Mouse (Mus musculus) right cerebral cortex, postnatal 14 days (tissue): ENCODE results near the gene Tmed2.
A peak's percentile ranks its signal among the peaks of the same experiment; 100 is the strongest.
"Not testable (repeated sequence)": the region's sequence is repeated elsewhere in the genome, so short reads cannot be mapped to it uniquely, and the experiment has no call there.

Experiments used
- DNase-seq: peaks from one replicate; pipeline ENCODE4 v3.0.0; 2022

The Tmed2 gene

GRCm38 (mm10) chr5:124540383-124540786 is at the start of gene Tmed2:
TSS of gene Tmed2 (plus strand) at chr5:124540695.
- peak; percentile 95 for DNase-seq

- no peak for DNase-seq
Observed at GRCm38 (mm10) chr5:124491732-124492131, 48.8 kb upstream of the Tmed2 start.

GRCm38 (mm10) chr5:124492618-124493017 is 47.9 kb upstream of the Tmed2 start:
- no peak for DNase-seq

GRCm38 (mm10) chr5:124493455-124493854 is 47.0 kb upstream of the Tmed2 start:
- no peak for DNase-seq

GRCm38 (mm10) chr5:124495547-124495946 is 44.9 kb upstream of the Tmed2 start:
- peak; percentile 44 for DNase-seq

- DNase-seq, result no peak
Observed at GRCm38 (mm10) chr5:124496614-124497514, 43.6 kb upstream of the Tmed2 start.

GRCm38 (mm10) chr5:124498221-124498876 is 42.1 kb upstream of the Tmed2 start:
- DNase-seq, result peak; percentile 34

GRCm38 (mm10) chr5:124499001-124499400 is 41.5 kb upstream of the Tmed2 start:
- DNase-seq, result no peak

- DNase-seq, result not testable (repeated sequence)
Observed at GRCm38 (mm10) chr5:124500037-124500436, 40.5 kb upstream of the Tmed2 start.

GRCm38 (mm10) chr5:124500573-124500972 is 39.9 kb upstream of the Tmed2 start:
- DNase-seq, result no peak

- no peak for DNase-seq
Observed at GRCm38 (mm10) chr5:124501541-124501940, 39.0 kb upstream of the Tmed2 start.

- peak; percentile 61 for DNase-seq
Observed at GRCm38 (mm10) chr5:124503742-124504141, 36.8 kb upstream of the Tmed2 start.

- DNase-seq, result no peak
Observed at GRCm38 (mm10) chr5:124505235-124505634, 35.3 kb upstream of the Tmed2 start.

- DNase-seq, result no peak
Observed at GRCm38 (mm10) chr5:124506731-124507359, 33.6 kb upstream of the Tmed2 start.

GRCm38 (mm10) chr5:124509200-124509599 is 31.3 kb upstream of the Tmed2 start:
- no peak for DNase-seq

GRCm38 (mm10) chr5:124509742-124510237 is 30.7 kb upstream of the Tmed2 start:
- no peak for DNase-seq

GRCm38 (mm10) chr5:124510536-124511050 is 29.9 kb upstream of the Tmed2 start:
- no peak for DNase-seq

GRCm38 (mm10) chr5:124515789-124516188 is 24.7 kb upstream of the Tmed2 start:
- no peak for DNase-seq

GRCm38 (mm10) chr5:124518648-124519047 is 21.8 kb upstream of the Tmed2 start:
- peak; percentile 67 for DNase-seq

- no peak for DNase-seq
Observed at GRCm38 (mm10) chr5:124521588-124521987, 18.9 kb upstream of the Tmed2 start.

- no peak for DNase-seq
Observed at GRCm38 (mm10) chr5:124523032-124523431, 17.5 kb upstream of the Tmed2 start.

GRCm38 (mm10) chr5:124524943-124525342 is 15.6 kb upstream of the Tmed2 start:
- DNase-seq, result no peak

GRCm38 (mm10) chr5:124528351-124528750 is 12.1 kb upstream of the Tmed2 start:
- DNase-seq, result no peak
